Mouse (Mus musculus) left cerebral cortex, postnatal 25 days (tissue): Measurements from ENCODE around the gene Rxfp2. TPM values are rescaled to one million over a fixed set of nuclear protein-coding genes. Genes with fewer than 3 reads are reported as not detected.

Experiments
- total RNA-seq, 2 experiments: library from RNA; stranded (reverse); gene quantifications; 2 replicates each; pipeline ENCODE4 v1.2.3; 2021

Gene Rxfp2
- total RNA-seq, 2 experiments from 2014 or later: 1.2 to 1.5 TPM

Other genes with a start within 250 kb of the Rxfp2 start
- 100 to 1,000 TPM; 166 to 187 TPM for gene Fry, start 100.0 kb downstream of the Rxfp2 start, total RNA-seq